Mouse (Mus musculus) naive thymus-derived CD4-positive, alpha-beta T cell, adult 2 months (primary cell): ENCODE measurements around the gene Gm21885.

Experiments
- DNase-seq: peaks from one replicate; pipeline ENCODE4 v3.0.0-alpha.2; 2011; ENCODE audit warnings: low read depth

The Gm21885 gene

DNA sequence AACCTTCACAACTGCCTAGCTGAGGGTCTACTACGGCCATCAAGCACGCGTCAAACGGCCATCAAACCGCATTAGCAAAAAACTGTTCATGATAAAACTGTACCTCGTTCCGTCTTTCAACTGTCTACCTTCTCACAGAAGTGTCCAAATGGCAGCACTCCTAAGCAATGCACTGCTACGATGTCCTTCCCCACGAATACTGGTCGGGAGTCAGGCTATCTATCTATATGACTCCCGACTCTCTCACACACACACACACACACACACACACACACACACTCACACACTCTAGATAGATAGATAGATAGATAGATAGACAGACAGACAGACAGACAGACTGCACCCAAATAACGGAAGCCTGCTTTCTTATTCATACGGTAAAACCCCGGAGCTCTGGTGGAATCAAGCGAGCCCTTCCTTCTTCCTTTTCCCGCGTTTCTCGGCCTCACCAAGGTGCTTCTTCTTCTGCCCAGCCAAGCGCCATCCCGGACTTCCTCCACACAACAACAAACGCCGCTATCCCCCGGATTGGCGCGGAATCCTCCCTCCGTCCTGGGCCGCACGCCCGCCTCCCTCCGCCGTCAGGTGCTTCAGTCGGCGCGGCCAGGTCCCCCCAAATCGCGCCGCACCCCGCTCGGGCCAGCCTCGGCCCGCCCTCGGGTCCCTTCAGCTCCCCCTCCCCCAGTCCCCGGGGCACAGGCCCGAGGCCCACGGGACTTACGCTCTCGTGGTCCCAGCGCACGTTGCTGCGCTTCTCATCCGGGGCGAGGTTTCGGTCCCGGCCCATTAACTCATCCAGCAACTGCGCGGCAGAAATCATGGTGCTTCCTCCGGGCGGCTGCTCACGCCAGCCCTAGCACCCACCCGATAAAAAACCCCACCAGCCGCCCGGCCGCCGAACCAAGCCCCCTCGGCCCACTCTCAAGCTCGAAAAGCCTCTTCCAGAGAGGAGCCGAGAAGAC, 39.6 kb downstream of the Gm21885 start:
- peak; percentile 50 for DNase-seq

DNA sequence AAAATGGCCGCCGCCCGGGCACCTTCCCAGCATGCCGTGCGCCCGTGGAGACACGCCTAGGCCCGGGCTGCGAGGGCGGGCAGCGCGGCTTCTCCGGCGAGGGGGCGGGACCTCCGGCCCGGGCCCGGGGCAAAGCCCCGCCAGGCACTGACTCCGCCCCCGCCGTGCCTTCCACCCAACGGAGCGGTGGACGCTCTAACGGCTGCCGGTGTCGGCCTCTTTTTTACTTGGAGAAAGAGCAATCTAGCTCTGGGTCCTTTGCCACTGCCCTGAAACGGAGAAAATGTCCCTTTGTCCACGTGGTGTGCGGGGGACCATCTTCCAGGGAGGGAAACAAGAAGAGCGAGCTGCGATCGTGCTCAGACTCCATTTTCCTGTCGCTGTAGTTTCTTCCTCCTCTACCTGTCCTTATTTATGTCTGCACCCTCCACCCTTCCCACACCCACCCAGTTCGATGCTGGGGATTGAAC, 40.3 kb downstream of the Gm21885 start, which contains the start of gene Luc7l3:
Gene Luc7l3, minus strand, starts transcription at position 58 of the 470 bp plus-strand sequence.
- peak; percentile 94 for DNase-seq

DNA sequence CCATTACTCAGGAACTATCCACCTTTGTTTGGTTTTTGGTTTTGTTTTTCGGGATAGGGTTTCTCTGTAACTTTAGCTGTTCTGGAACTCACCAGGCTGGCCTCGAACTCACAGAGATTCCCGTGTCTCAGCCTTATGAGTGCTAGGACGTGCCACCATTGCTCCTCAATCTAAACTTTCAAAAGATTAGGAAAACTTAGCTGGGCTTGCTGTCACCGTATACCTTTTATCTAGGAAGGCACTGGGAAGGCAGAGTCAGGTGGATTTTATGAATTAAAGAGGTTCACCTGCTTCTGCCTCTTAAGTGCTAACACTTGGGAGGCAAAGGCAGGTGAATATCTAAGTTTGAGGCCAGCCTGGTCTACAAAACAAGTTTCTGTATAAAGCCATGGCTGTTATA, 41.0 kb downstream of the Gm21885 start:
- no peak for DNase-seq

DNA sequence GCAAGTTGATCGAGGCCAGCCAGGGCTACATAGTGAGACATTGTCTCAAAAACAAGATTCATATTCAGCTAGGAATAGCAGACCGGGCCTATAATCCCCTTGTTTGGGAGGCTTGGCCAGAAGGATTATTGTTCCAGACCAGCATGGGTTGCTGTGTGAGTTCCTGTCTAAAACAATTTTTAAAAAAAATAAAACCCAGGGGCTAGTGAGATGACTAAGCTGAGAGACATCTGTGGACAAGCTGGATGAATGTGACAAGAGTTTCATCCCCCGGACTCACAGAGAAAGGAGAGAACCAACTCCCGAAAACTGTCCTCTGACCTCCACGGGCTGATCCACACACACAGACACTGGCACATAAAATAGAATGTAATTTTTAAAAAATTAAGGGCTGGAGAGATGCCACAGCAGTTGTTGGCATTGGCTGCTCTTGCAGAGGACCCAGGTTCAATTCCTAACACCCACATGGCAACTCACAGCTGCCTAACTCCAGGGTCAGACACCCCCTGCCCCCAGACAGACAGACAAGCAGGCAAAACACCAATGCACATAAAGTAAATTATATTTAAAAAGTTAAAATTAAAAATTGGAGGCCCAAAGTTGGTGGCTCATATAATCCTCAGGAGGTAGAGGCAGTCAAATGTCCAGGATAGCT, 41.7 kb downstream of the Gm21885 start:
- DNase-seq: no peak

DNA sequence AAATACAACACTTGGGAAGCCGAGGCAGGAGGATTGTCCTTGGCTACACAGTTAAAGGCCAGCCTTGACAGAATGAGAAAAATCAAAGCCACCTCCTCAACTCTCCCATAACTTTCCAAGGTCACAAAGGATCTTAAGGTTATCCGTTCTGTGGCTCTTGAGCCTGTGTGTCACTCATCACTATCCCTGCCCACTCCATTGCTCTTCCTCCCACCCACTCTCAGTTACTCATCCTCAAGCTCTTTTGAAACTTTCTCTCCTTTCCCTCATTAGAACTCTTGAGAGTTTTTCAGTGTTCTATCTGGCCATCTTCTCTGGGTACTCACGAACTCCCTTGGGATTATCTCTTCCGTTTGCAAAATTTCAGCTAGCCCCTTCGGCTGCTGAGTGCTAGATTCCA, 42.9 kb downstream of the Gm21885 start:
- DNase-seq: no peak

DNA sequence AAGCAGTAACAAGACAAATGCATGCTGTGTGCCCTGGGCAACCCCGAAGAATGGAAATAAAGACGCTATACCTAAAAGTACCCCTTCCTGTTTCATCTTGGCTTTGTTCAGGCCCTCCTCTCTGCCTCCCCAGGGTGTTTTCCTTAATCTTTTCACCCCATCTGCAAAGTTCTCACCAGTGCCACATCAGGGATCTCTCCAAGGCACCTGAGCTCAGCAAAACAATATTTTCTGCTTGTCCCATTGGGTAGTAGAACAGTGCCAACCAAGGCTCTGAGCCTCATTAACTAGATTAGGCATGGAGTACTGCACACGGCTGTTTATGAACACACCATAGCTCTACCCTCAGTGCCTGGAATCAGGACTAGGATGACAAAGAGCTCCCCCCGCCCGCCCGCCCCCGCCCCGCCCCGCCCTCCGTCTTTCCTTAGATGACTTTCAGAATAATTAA, 45.3 kb downstream of the Gm21885 start:
- DNase-seq: no peak

DNA sequence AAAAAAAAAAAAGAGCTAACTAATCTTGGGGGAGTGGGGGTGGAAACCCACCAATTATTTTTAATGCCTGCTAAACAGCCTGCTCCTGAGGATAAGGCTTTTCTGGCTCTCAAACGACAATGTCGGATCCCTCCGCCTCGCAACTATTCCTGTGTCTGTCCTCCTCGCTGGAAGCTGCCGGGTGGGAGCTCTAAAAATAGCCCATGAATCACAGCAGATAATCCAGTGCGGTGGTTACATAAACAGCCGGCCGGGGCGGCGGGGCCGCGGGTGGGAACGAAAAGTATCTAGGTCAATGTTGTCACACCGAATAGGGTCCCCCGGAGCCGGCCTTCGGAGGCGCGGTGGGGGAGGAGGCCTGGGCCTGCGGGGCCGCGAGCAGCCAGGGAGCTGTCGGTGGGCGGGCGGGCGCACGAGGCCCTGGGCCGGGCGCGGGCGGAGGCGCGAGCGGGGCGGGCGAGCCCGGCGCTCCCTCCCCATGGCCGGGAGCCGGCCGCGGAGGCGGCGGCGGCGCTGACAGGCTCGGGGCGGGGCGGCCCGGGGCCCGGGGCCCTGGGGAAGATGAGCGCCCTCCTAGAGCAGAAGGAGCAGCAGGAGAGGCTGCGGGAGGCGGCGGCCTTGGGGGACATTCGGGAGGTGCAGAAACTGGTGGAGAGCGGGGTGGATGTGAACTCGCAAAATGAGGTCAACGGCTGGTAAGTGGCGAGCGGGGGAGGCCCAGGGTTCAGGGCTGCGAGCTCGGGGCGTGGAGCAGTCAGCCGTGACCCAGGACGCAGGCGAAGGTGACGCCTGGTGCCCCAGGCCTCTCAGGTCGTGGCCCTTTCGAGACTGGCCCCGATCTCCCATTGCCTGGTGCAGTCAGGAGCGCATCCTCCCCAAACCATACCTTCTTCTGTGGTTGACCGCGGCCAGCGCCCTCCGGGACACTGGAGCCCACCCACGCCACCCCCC, 46.3 kb downstream of the Gm21885 start, which contains the start of gene Ankrd40:
Gene Ankrd40, plus strand, starts transcription at position 309 of the 951 bp plus-strand sequence.
- DNase-seq: peak; percentile 90

DNA sequence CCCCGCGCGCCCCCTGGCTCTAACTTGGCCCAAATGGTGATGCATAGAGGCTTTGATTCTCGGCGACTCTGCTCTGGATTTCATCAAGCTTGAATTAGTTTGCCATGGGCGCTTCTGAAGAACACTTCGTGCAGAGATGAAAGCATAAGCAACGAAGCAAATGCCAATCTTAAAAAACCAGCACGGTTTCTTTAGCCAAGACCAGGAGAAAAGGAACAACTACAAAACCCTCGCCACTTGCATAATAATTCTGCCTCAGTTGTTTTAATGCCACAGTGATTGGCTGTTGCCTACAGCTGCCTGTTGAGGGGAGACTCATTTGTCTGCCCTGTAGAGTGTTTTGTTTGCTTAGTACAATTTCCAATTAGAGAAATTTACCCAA, 47.0 kb downstream of the Gm21885 start:
- no peak for DNase-seq

DNA sequence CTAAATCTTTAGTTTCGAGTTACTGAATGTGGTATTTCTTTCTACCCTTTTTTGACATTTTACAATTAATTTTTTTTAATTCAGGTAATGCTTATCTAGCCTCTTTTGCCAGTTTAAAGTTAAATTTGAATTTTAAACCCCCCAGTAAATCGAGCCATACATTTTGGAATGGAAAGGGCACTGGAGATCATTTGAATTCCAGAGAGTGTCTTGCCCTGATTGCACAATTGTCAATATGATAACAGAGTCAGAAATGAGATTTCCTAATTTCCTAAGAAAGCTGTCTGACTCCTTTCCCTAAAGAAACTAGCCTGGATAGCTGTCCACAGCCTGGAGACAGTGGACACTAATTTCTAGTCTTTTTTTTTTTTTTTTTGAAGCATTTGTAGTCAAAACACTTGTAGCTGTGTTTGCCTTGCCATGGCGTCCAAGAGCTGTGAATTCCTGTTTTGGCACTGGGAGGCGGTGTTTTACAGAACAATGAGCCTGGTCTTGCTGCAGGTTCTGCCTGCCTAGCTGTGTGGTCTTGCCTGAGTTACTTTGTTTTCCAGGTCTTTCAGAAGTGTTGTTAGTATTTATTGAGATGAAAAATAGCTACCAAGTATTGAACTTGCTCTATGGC, 47.7 kb downstream of the Gm21885 start:
- peak; percentile 45 for DNase-seq

DNA sequence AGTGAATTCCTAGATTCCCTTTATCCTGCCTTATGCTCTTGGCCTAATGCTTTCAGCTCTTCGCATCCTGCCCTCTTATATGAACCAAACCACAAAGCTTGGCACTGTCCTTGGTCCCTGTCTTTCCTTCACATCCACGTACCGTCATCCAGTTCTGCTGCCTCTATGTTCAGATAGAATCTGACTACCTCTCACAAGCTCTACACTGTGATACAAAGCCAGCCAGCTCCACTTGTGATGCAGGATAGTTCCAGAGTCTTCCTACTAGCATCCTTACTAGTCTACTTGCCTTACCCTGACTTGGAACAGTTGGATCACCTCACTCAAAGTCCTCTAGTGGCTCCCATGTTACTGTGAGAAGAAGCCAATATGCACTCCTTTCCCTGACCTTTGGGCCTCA, 48.5 kb downstream of the Gm21885 start:
- DNase-seq: no peak

DNA sequence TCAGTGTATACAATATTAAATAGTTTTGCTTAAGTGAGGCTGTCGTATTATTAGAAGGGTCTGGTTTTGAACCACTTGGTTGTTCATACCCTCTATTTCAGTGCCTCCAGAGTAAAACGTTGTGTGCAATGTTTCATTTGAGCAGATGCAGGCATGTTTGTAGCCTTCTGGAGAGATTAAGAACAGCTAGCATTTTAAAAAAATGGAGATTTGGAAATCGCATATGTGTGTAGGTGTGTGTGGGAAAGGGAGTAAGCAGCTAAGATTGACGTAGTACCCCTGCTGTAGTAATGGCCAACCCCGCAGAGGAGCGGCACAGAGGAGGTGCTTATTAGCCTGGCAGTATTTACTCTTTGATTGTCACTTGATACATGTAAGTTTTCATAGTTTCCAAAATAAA, 51.1 kb downstream of the Gm21885 start:
- no peak for DNase-seq

DNA sequence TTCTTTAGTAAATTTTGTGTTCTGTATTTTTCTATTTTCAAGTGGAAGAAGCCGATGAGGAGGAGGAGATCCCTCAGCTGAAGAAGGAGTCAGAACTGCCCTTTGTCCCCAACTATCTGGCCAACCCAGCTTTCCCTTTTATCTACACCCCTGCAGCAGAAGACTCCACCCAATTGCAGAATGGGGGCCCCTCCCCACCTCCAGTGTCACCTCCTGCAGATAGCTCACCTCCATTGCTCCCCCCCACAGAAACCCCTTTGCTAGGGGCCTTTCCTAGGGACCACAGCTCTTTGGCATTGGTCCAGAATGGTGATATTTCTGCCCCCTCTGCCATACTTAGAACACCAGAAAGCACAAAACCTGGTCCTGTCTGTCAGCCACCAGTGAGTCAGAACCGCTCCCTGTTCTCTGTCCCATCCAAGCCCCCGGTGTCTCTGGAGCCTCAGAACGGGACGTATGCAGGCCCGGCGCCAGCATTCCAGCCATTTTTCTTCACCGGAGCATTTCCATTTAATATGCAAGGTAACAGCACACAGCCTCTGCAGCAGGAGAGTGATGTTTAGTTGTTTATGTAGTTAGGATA, 52.8 kb downstream of the Gm21885 start:
- no peak for DNase-seq
